Mouse (Mus musculus): ENCODE measurements around the gene Tmem38b.
"Not testable (repeated sequence)": the region's sequence is repeated elsewhere in the genome, so short reads cannot be mapped to it uniquely, and the experiment has no call there.

The Tmem38b gene

DNA sequence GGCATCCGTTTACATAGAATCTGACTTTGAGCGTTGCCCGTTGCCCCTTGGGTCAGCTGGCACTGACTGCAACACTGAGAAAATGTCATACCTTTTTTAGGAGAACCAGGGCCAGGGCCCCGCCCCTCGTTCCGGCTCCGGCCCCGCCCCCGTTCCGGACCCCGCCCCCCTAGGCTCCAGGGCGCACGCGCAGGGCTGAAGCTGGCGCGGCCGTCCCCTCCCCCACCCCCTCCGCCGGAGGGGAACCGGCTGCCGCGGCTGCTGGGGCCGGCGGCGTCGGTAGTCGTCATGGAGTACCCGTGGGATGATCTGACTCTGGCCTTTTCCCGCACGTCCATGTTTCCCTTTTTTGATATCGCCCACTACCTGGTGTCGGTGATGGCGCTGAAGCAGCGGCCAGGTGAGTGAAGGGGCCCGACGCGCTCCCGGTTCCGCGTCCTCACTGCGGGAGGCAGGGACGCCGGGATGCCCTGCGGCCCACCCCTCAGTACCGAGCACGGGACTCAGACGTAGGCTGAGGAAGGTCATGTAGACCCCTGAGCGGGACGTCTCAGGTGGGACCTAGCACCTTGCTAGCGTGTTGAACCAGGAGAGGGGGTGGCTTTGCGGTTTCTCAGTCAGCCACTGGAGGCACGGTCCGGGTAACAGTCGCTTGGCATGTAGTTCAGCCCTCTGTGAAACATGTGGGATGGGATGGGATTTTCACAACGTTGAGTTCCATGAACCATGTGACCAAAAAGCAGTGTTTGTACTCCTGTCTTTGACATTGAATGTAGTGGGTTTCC, at the start of gene Tmem38b:
Tmem38b (plus strand) TSS at position 225 of the 785 bp plus-strand sequence.
- in situ Hi-C loops (cut with MboI; ENCODE audit: low sequenced_read_pairs), result no loop called here

DNA sequence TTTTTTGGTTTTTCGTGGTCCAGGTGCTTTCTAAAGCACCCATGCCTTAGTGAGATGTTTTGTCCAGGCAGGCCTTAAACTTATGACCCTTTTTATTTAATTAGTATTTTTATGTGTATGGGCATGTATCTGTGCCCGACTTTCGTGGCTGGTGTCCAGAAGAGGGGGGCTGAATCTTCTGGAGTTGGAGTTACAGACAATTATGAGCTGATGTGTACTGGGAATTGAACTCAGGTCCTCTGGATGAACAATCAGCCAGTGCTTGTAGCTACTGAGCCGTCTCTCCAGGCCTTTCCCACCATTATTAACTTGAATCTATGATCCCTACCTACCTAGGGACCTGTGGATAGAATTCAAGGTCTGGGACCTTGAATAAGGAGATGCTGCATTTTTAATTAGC, 44.4 kb upstream of the Tmem38b start:
- in situ Hi-C loops (cut with MboI; ENCODE audit: low sequenced_read_pairs), result no loop called here

GRCm38 (mm10) chr4:53782216-53783070, 43.4 kb upstream of the Tmem38b start:
- in situ Hi-C loops (cut with MboI; ENCODE audit: low sequenced_read_pairs), result no loop called here

DNA sequence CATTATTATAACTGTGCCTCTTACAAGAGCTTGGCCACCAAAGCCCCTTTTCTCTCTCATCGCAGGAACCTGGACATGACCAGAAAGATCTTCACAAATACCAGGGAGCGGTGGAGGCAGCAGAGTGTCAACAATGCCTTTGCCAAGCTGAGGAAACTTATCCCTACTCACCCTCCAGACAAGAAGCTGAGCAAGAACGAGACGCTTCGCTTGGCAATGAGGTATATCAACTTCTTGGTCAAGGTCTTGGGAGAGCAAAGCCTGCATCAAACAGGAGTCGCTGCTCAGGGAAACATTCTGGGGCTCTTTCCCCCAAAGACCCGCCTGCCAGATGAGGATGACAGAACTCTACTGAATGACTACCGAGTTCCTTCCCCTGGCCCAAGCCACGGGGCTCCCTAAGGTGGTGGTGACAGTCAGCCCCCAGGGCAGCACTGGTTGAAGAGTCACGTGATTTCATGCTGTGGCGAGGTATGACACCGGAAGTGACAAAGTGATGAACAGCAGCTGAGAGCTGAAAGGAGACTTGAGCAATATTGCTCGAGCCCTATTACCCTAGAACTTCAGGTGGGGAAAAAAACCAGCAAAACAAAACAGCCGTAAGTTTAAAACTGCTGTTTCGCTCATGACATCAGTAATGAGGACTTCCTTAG, 40.0 kb upstream of the Tmem38b start:
- in situ Hi-C loops (cut with MboI; ENCODE audit: low sequenced_read_pairs), result no loop called here

GRCm38 (mm10) chr4:53786851-53787250, 39.0 kb upstream of the Tmem38b start:
- in situ Hi-C loops (cut with MboI; ENCODE audit: low sequenced_read_pairs), result no loop called here

- in situ Hi-C loops (cut with MboI; ENCODE audit: low sequenced_read_pairs), result no loop called here
These were observed 36.5 kb upstream of the Tmem38b start for GRCm38 (mm10) chr4:53789346-53789745.

GRCm38 (mm10) chr4:53794257-53794966, 31.4 kb upstream of the Tmem38b start:
- in situ Hi-C loops (cut with MboI; ENCODE audit: low sequenced_read_pairs), result no loop called here

DNA sequence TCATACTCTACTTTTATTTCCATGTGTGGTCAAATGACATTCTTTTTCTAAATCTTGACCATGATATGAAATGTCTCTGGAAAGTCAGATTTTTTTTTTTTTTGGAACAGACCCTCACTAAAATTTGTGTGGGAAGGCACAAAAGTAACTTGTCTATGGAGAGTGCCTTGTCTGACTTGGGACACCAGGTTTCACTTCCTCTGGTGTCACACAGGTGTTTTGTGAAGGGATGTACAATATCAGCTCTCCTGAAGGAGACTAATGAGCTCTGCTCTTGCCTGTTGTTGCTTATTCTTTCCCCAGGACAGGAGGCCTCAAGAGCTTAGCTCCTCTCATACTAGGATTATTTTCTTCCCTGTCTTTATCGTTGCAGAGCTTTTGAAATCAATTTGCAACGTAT, 30.8 kb upstream of the Tmem38b start:
- in situ Hi-C loops (cut with MboI; ENCODE audit: low sequenced_read_pairs), result no loop called here

DNA sequence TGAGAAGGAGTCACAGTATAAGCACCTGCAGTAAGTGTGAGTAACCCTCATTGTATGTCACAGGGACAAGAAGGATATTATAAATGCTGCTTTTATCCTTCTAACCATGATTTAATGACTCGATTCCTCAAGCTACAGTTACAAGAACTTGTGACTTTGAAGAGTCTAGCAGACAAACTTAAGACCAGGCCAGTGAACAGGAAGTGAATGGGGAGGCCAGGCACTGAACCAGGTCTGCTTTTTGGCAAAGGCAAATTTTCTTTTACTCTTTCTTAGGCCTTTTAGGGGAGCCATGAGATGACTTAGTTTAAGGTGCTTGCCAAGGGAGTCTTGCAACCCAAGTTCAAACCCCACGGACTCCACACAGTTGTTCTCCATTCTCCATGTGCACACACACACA, 30.1 kb upstream of the Tmem38b start:
- in situ Hi-C loops (cut with MboI; ENCODE audit: low sequenced_read_pairs), result no loop called here

DNA sequence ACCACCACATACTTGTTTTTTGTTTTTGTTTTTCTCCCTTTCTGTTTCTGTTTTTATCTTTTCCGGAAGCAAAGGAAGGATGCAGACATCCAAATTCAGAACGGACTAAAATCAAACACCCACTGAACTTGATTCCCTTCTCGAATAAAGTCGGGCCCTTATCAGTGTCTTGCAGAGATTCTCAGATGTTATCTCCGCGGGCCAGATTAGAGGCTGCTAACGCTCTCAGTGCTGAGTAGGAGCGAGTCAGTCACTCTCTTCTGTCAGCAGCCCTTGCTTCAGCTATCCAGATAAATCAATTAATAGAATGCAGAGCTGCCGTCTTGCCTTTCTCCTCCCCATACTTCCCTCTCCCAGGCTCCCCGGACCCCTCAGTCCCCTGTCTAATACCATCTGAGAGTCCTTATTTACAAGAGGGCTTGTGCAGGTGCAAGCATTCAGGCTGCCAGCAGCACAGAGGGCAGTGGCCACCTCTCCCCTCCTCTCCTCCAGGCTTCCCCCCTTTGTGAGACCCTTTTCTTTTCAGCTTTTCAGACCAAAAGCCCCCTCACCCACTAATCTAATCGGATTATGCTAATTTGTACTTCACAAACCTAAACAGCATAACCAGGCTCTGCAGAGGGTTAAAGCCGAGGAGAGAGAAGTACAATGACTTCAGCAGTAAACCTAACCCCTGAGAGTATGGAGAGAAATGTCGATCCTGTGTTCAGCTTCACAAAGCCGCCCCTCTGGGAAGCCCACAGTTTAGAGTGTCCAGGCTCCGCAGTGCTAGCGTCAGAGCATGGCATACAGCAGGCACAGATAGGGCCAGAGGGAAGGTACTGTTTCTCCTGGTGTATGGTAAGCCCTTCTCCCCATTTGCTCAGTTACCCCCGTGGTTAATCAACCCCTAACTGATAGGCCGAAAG, 28.7 kb upstream of the Tmem38b start:
- in situ Hi-C loops (cut with MboI; ENCODE audit: low sequenced_read_pairs), result no loop called here

DNA sequence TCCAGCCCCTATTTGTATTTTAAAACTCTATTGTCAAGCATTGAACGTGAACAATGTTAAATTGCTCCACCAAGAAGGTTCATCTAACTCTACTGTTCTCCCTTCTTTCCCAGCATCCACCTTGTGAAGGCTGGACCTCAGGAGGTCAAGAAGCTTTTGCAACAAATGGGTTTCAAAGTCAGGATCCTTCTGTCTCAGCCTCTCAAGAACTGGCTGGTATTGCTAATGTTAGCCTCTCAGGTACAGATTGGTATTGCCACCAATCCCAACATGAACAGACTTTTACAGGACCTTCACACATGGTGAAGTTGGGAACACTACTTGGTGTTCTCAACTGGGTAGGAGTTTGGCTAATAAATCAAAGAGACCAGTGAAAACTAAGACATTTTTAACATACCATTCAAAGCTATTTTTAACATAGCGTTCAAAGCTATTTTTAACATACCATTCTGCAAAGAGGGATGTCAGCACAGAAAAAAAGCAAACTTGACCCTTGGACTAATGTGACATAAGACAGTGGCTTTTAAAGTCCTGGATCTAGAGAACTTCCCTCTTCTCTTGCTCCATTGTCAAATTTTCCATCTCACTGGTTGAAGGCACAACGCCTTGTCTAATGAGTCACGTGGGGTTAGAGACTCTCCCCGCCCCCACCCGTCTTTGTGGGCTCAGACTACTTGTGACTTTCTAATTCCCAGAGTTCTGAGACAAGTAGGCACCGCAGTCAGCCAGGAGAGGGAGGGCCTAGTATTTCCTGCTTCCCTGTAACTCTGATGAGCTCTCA, 26.8 kb upstream of the Tmem38b start:
- in situ Hi-C loops (cut with MboI; ENCODE audit: low sequenced_read_pairs), result no loop called here

DNA sequence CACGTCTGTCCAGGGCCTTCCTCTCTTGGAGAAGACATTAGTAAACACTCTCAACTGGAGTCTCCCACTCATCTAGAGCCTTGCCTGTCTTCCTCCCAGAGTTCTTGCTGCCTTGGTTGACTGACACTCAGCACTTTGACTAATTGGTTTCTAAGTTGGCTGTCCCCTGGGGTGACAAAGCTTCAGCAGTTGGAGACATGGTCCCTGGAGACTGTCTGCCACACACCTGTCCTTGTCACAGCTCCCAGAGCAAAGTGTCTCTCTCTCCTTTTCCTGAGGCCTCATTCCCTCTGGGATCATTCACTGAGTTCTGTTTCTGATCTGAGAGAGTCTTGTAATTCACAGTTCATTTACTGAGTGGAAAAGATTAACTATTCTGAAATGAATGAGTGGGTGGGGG, 26.1 kb upstream of the Tmem38b start:
- in situ Hi-C loops (cut with MboI; ENCODE audit: low sequenced_read_pairs), result no loop called here

- in situ Hi-C loops (cut with MboI; ENCODE audit: low sequenced_read_pairs), result not testable (repeated sequence)
These were observed 22.2 kb upstream of the Tmem38b start for GRCm38 (mm10) chr4:53803674-53804073.

GRCm38 (mm10) chr4:53806428-53806827, 19.4 kb upstream of the Tmem38b start:
- in situ Hi-C loops (cut with MboI; ENCODE audit: low sequenced_read_pairs), result not testable (repeated sequence)

DNA sequence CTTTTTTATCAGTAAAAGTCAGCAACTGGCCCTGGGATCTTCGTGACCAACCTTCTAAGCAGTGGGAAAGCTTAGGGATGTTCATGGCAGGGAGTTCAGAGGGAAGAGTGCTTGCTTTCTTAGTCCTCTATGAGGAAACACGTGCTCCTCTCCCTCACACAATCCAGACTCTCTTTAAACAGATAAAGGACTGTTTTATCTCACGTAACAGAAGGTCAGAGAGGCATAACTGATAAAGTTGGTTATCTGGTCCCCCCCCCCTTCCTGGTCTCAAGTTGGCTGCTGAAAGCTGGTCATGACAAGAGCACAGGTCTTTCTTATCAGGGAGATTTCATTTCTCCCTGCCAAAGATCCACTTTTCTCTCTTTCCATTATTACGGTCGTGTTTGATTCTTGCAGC, 7.5 kb upstream of the Tmem38b start:
- in situ Hi-C loops (cut with MboI; ENCODE audit: low sequenced_read_pairs), result no loop called here

DNA sequence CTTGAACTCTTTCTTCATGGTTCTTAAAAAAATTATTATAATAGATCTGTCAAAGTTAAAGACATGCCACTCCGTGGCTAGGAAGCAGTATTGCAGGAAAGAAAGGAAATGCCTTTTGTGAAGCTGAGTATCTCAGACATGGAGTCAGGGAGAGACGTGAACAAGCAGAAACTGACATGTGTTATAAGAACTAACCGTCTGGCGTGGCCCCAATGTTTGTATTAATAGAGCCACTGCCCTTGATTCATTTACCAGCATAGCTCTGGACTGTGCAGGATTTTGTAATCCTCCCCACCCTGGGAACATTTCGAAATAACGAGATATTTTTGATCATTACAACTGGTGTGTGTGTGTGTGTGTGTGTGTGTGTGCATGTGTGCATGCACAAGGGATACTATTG, 2.1 kb upstream of the Tmem38b start:
- in situ Hi-C loops (cut with MboI; ENCODE audit: low sequenced_read_pairs), result no loop called here

GRCm38 (mm10) chr4:53824831-53825230, 1.0 kb upstream of the Tmem38b start:
- in situ Hi-C loops (cut with MboI; ENCODE audit: low sequenced_read_pairs), result no loop called here

GRCm38 (mm10) chr4:53826641-53827248, 900 bp downstream of the Tmem38b start:
- in situ Hi-C loops (cut with MboI; ENCODE audit: low sequenced_read_pairs), result no loop called here

DNA sequence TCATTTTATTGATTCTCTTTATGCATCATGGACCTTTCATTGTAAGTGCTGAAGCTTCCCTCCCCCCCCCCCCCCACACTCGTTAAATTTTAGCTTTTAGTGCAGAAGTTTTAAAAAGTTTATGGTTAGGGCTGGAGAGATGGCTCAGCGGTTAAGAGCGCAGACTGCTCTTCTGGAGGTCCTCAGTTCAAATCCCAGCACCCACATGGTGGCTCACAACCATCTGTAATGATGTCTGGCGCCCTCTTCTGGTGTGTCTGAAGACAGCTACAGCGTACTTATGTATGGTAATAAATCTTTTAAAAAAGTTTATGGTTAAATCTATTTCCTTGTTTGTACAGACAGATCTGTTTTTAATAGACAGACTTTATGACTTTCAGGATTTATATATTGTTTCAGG, 2.0 kb downstream of the Tmem38b start:
- in situ Hi-C loops (cut with MboI; ENCODE audit: low sequenced_read_pairs), result no loop called here

Measured in CH12F3 (cell line).